In the genomic region with DNA sequence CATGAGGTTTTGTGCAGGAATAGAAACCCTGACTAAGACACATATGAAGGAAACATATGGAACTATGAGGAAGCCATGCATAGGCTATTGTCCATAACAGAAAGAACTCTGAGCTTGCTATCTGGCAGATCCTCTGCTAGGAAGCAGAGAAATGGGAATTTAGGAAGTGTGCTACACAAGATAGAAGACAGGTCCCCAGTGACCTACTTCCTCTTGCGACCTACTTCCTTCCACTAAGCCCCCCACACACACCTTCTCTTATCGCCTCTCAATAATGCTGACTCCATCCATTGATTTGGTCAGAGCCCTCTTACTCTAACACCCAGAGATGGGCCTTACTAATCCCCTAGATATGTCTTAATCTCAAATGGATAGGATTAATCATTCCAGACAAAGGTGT, we compare ENCODE assay signal across 37 mouse cellular contexts. TPM values are rescaled to one million over a fixed set of nuclear protein-coding genes. Genes with fewer than 3 reads are reported as not detected.
"Had no signal": no experiment of that assay in that cellular context is flagged by ENCODE, and none has a peak within 500 bp of the region (broad histone marks: within the 10 kb centered on the region; RNA-seq: fewer than 3 reads in every experiment).

No protein-coding gene starts in this region.

- H3K27ac ChIP-seq: embryonic facial prominence, embryonic 10.5 days; embryonic facial prominence, embryonic 12.5 days; embryonic facial prominence, embryonic 13.5 days; embryonic facial prominence, embryonic 15.5 days; forebrain, embryonic 10.5 days; forebrain, embryonic 12.5 days; forebrain, embryonic 13.5 days; forebrain, embryonic 15.5 days; gastrocnemius, adult 2 months; heart, adult 2 months had no signal

- H3K9me3 ChIP-seq: embryonic facial prominence, embryonic 10.5 days; embryonic facial prominence, embryonic 12.5 days; embryonic facial prominence, embryonic 13.5 days; embryonic facial prominence, embryonic 15.5 days; forebrain, embryonic 12.5 days; forebrain, embryonic 13.5 days; forebrain, embryonic 15.5 days had no signal

- H3K27me3 ChIP-seq: embryonic facial prominence, embryonic 12.5 days; embryonic facial prominence, embryonic 13.5 days; embryonic facial prominence, embryonic 15.5 days; forebrain, embryonic 12.5 days; forebrain, embryonic 13.5 days; forebrain, embryonic 15.5 days had no signal

- H3K4me1 ChIP-seq: embryonic facial prominence, embryonic 10.5 days; embryonic facial prominence, embryonic 12.5 days; embryonic facial prominence, embryonic 13.5 days; embryonic facial prominence, embryonic 15.5 days; forebrain, embryonic 12.5 days had no signal

- H3K9ac ChIP-seq: embryonic facial prominence, embryonic 12.5 days; embryonic facial prominence, embryonic 13.5 days; embryonic facial prominence, embryonic 15.5 days; forebrain, embryonic 12.5 days; forebrain, embryonic 13.5 days; forebrain, embryonic 15.5 days; forebrain, postnatal 0 days had no signal

- H3K4me3 ChIP-seq: embryonic facial prominence, embryonic 10.5 days; embryonic facial prominence, embryonic 12.5 days; embryonic facial prominence, embryonic 13.5 days; embryonic facial prominence, embryonic 15.5 days; erythroblast, embryonic 14.5 days; forebrain, embryonic 10.5 days; forebrain, embryonic 12.5 days; forebrain, embryonic 13.5 days; forebrain, embryonic 15.5 days; gastrocnemius, adult 2 months; heart, adult 2 months had no signal

- H3K36me3 ChIP-seq: embryonic facial prominence, embryonic 10.5 days; embryonic facial prominence, embryonic 12.5 days; embryonic facial prominence, embryonic 13.5 days; embryonic facial prominence, embryonic 15.5 days; forebrain, embryonic 10.5 days; forebrain, embryonic 12.5 days; forebrain, embryonic 15.5 days had no signal

- DNase-seq: cerebellum, adult 9-11 months; cerebellum, postnatal 10 days; cerebellum, postnatal 14 days; cerebellum, postnatal 25 days; cerebellum, postnatal 36 days; embryo, embryonic 11 days; forebrain, postnatal 0 days; gastrocnemius, adult 2 months; gastrocnemius, postnatal 10 days; gastrocnemius, postnatal 14 days; gastrocnemius, postnatal 25 days; gastrocnemius, postnatal 36 days; heart, adult 11 months; heart, adult 18-20 months; heart, adult 2 months had no signal

RNA-seq across cellular contexts. Expression of a gene that starts 19.9 kb away (rescaled TPM):
- total RNA-seq: common myeloid progenitor, adult 5-6 weeks; forebrain, postnatal 0 days; gastrocnemius, adult 18-20 months; gastrocnemius, adult 2 months; gastrocnemius, adult 8-10 months; gastrocnemius, postnatal 10 days; gastrocnemius, postnatal 14 days; gastrocnemius, postnatal 25 days; gastrocnemius, postnatal 36 days; gastrocnemius, postnatal 4 days; granulocyte monocyte progenitor cell, adult 5-6 weeks; heart, adult 18-20 months; heart, adult 2 months; heart, adult 8-10 months had no signal
- polyA plus RNA-seq: cortical plate, adult 2 months; embryonic facial prominence, embryonic 10.5 days; embryonic facial prominence, embryonic 11.5 days; embryonic facial prominence, embryonic 12.5 days; embryonic facial prominence, embryonic 13.5 days; embryonic facial prominence, embryonic 14.5 days; embryonic facial prominence, embryonic 15.5 days; erythroblast, embryonic 14.5 days; forebrain, embryonic 10.5 days; forebrain, embryonic 11.5 days; forebrain, embryonic 12.5 days; forebrain, embryonic 13.5 days; forebrain, embryonic 14.5 days; forebrain, embryonic 15.5 days; forebrain, embryonic 16.5 days; forebrain, postnatal 0 days; frontal cortex, adult 2 months had no signal
